Mouse (Mus musculus): ENCODE data around the gene C1qbp. TPM values are rescaled to one million over a fixed set of nuclear protein-coding genes. Genes with fewer than 3 reads are reported as not detected.

Gene C1qbp
- 10 to 100 TPM; 96.4 to 97.1 TPM for total RNA-seq (2021)
- long read RNA-seq, experiment 1, transcript C1qbp-201 (6 exons, 1,175 nt): major isoform, 105 of 114 reads
- long read RNA-seq, experiment 1, partial matches to known transcripts: 5 of 114 reads
- long read RNA-seq, experiment 1, other reads (novel, unspliced or antisense): 4 of 114 reads
- long read RNA-seq, experiment 2, transcript C1qbp-201 (6 exons, 1,175 nt): major isoform, 104 of 110 reads
- long read RNA-seq, experiment 2, partial matches to known transcripts: 4 of 110 reads
- long read RNA-seq, experiment 2, other reads (novel, unspliced or antisense): 2 of 110 reads

GRCm38 (mm10) chr11:70982557-70983228 is at the start of gene C1qbp:
TSS of gene C1qbp (minus strand) at chr11:70983026.
- DNase-seq (ENCODE audit: low spot score in 2 of 2): peak; percentile 96

- DNase-seq (ENCODE audit: low spot score in 2 of 2): no peak
These were observed 49.2 kb upstream of the C1qbp start for GRCm38 (mm10) chr11:71032070-71032469.

- no peak for DNase-seq (ENCODE audit: low spot score in 2 of 2)
These were observed 46.7 kb upstream of the C1qbp start for GRCm38 (mm10) chr11:71029403-71030118.

GRCm38 (mm10) chr11:71028280-71028679 is 45.5 kb upstream of the C1qbp start:
- DNase-seq (ENCODE audit: low spot score in 2 of 2): no peak

GRCm38 (mm10) chr11:71019201-71020068 is 36.6 kb upstream of the C1qbp start, which contains the start of the genes Mis12 and Derl2:
TSS of gene Mis12 (plus strand) at chr11:71019611.
TSS of gene Derl2 (minus strand) at chr11:71019841.
- DNase-seq (ENCODE audit: low spot score in 2 of 2): peak; percentile 97 to 98

DNA sequence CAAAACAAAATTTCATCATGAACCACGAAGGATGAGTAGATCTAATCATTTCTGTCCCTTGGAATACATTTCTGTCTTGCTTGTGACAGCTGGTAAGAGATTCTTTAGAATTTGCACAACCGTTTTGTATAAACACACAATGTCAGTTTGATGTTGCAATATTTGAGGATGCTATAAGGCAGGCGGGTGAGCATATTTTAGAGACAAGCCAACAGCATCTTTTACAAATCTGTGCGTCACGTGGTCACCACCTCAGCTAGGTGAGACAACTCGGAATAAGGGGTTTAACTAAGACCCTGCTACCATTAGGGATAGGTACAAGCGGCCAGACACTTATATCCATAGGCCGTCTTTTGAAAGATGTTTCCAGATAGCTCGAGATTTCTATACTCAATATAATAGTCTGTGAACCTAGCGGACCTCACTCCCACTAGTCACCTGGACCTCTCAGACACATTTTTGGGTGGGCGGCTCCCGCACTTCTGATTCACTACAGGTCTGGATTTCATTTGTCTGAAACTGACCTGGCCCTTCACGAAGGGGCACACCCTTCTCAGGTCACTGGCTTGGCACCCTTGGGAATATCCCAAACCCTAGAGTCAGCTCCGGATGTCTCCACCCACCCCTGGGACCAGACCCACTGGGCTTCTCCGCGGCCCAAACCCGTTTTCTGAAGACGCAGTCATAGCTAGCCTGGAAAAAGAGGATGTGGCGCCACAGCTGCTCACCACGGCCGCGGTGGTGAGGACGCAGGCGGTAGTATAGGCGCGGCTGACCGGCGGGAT is 35.8 kb upstream of the C1qbp start:
- DNase-seq (ENCODE audit: low spot score in 2 of 2): peak in 1 of 2 experiments; percentile 6

- DNase-seq (ENCODE audit: low spot score in 2 of 2): no peak
These were observed 34.2 kb upstream of the C1qbp start for GRCm38 (mm10) chr11:71017051-71017450.

GRCm38 (mm10) chr11:71012743-71013142 is 29.9 kb upstream of the C1qbp start:
- no peak for DNase-seq (ENCODE audit: low spot score in 2 of 2)

GRCm38 (mm10) chr11:71008321-71008720 is 25.5 kb upstream of the C1qbp start:
- DNase-seq (ENCODE audit: low spot score in 2 of 2): no peak

GRCm38 (mm10) chr11:71007831-71008230 is 25.0 kb upstream of the C1qbp start:
- DNase-seq (ENCODE audit: low spot score in 2 of 2): no peak

DNA sequence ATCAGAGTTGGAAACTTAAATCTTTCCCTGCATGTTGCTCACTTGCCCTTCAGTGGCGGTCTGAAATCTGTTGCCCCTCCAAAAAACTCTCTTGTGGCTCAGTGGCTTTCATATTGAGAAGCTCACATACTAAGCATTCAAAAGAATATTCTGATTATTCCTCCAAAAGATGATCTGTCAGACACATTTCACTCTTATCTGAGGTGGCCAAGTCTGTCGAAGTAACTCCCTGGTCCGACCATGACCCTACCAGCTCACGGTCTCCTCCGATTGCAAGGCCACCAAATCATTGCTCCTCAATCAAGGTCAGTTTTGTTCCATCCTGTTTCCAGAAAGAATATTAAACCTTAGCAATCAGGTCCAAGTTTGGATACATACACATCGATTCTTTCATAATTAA is 24.2 kb upstream of the C1qbp start:
- DNase-seq (ENCODE audit: low spot score in 2 of 2): no peak

- no peak for DNase-seq (ENCODE audit: low spot score in 2 of 2)
These were observed 22.2 kb upstream of the C1qbp start for GRCm38 (mm10) chr11:71005046-71005445.

DNA sequence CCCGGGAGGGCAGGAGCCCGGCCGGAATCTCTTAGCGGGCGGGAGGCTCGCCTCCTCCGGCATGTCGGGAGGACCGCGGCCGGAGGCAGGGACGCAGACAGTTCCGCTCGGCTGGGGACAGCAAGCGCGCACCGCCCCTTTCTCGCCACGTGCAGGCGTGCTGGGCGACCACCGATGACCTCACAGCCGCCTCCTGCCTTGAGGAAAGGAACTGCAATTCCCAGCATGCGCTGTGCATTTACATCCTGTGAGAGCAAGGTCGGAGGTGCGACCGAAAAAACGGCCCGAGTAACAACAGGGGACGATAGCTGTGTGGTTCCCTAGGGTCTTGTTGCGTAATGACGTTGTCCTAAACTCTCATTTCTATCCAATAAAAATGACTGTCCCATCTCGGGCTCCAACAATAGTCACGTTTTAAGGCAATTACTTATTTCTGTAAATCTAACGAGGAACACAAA is 21.5 kb upstream of the C1qbp start, which contains the start of gene Dhx33:
Dhx33 (minus strand) TSS at position 122 of the 458 bp plus-strand sequence.
- peak; percentile 96 to 98 for DNase-seq (ENCODE audit: low spot score in 2 of 2)

GRCm38 (mm10) chr11:71003611-71004315 is 20.9 kb upstream of the C1qbp start:
- no peak for DNase-seq (ENCODE audit: low spot score in 2 of 2)

DNA sequence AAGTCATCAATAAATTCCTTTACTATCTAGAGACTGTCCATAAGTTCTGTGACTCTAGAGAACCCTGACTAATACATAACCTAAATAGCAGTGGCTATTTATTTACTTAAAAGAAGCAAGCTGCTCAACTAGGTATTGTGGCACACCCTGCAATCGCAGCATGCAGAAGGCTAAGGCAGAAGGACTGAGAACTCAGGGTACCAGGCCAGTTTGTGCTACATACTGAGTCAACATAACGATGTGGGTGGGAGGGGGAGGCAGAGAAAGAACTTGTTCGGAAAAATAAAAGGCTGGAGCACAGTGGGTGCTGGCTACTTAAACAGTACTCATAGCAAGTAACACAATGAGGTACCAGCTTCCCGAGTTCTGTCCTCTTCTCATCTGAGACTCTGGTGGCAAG is 18.3 kb upstream of the C1qbp start:
- peak; percentile 32 to 45 for DNase-seq (ENCODE audit: low spot score in 2 of 2)

- no peak for DNase-seq (ENCODE audit: low spot score in 2 of 2)
These were observed 796 bp downstream of the C1qbp start for GRCm38 (mm10) chr11:70982030-70982429.

- DNase-seq (ENCODE audit: low spot score in 2 of 2): no peak
These were observed 1.9 kb downstream of the C1qbp start for GRCm38 (mm10) chr11:70980751-70981510.

DNA sequence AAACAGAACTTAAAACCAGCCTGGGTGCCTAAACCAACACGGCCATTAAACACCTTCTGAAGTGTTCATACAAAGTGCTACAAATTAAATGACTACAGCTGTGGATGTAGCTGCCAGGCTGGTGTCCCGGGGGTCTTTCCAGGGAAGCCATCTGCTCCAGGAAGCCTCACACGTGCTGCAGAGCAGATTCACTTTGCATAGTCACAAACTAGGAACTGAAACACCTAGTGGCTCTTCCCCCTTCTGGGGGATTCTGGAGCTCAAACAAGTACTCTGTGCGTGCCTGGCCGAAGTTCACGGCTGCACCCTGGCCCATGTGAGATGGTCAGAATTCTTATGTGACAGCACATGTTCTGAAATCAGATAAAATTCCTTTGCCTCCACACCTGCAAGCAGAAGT is 2.6 kb downstream of the C1qbp start:
- DNase-seq (ENCODE audit: low spot score in 2 of 2): no peak

- no peak for DNase-seq (ENCODE audit: low spot score in 2 of 2)
These were observed 5.5 kb downstream of the C1qbp start for GRCm38 (mm10) chr11:70977293-70977692.

Data from left cerebral cortex, adult 18-20 months (tissue).